Mouse (Mus musculus) E14TG2a.4 (cell line): ENCODE measurements around the gene Sparc.

Experiments used
- H3K27me3 ChIP-seq: 2 replicates; pipeline ENCODE4 v1.6.1; 2014; ENCODE audit warnings: low read length, control low read depth; ENCODE audit not compliant: insufficient read depth
- H3K36me3 ChIP-seq: 2 replicates; pipeline ENCODE4 v1.6.1; 2014; ENCODE audit warnings: low read length, control low read depth; ENCODE audit not compliant: insufficient read depth
- H3K4me1 ChIP-seq: replicated peaks from 2 replicates; pipeline ENCODE4 v1.6.1; 2014; ENCODE audit warnings: low read depth, low read length, control low read depth
- H3K4me3 ChIP-seq: replicated peaks from 2 replicates; pipeline ENCODE4 v1.5.1; 2014; ENCODE audit warnings: mild to moderate bottlenecking, low read length
- H3K9me3 ChIP-seq: 2 replicates; pipeline ENCODE4 v1.6.1; 2014; ENCODE audit warnings: low read length, control low read depth
- CTCF ChIP-seq: conservative IDR thresholded peaks from 2 replicates; pipeline ENCODE4 v1.5.1; 2014; ENCODE audit warnings: low read length
- NANOG ChIP-seq: IDR thresholded peaks from 2 replicates; pipeline ENCODE4 v1.6.1; 2014; ENCODE audit warnings: borderline replicate concordance, low read length, mixed read lengths
- POU5F1 ChIP-seq: IDR thresholded peaks from 2 replicates; pipeline ENCODE4 v1.6.1; 2014; ENCODE audit warnings: low read length, borderline replicate concordance

Sparc gene

DNA sequence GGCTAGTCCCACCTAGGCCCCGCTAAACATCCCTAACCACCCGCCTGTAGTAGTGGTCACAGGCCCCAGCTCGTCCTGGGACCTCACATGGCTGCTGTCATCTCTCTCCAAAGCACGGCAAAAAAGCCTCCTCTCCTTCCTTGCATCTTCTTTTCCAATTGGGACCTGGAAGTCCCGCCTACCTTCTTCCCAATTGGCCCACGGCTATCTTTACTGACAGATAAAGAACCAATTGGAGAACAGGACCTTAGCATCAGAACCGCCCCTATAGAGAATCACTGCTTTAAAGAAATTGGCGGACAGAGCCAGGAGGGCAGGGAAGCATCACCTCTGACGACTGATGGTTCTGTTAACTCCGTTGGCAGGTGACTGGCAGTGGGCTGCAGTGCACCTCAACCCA is 30.5 kb downstream of the Sparc start:
- peaks cover 28% of the 10 kb centered on the region for H3K4me1 ChIP-seq
- H3K9me3 ChIP-seq = no peaks in the 10 kb centered on the region
- peaks cover 29% of the 10 kb centered on the region for H3K36me3 ChIP-seq
- H3K27me3 ChIP-seq = no peaks in the 10 kb centered on the region
- peak overlapping the region; percentile 61 for H3K4me3 ChIP-seq
- TF ChIP-seq POU5F1 (no peak), NANOG (no peak), CTCF (no peak)

DNA sequence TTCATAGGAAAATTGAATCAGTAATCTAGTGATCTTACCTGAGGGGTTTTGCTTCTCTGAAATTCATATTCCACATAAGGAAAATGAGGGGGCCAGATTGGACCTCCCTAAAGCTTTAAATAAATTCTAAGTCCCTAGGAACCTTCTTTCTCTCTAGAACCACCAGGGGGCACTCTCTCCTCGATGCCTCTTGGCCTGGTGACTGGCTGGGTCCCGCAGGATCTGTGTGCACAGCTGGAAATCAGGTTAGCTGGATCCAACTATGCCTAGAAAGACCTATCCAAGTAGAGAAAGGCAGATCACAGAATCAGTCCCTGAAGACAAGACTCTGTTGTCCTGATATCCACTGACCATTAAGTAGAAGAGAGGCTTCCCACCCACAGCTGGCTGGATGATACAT is 33.2 kb downstream of the Sparc start:
- TF ChIP-seq POU5F1 = no peak
- TF ChIP-seq CTCF = peak; percentile 84
- TF ChIP-seq NANOG = no peak
- H3K4me3 ChIP-seq = no peak overlapping the region
- H3K9me3 ChIP-seq = no peaks in the 10 kb centered on the region
- peaks cover 34% of the 10 kb centered on the region for H3K4me1 ChIP-seq
- no peaks in the 10 kb centered on the region for H3K27me3 ChIP-seq
- H3K36me3 ChIP-seq = peaks cover 8% of the 10 kb centered on the region

DNA sequence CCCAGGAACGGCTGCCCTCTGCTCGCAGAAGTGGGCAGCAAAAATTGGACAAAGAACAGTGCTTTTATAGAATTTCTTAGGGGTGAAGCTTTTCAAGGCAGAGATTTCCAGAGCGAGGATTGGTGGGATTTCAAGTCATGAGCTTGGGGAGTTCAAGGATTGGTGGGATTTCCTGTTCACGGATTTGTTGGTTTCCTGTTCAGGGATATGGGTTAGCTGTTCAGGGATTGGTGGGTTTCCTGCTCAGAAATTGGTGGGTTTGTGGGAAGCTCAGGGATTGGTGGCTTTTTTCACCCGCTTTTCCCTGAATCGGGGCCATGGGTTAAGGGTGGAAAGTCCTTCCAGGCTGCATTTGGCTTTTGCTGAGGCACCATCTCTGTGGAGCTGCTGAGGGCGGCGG is 35.4 kb downstream of the Sparc start:
- H3K9me3 ChIP-seq = no peaks in the 10 kb centered on the region
- no peak for TF ChIP-seq POU5F1
- no peak for TF ChIP-seq CTCF
- no peak for TF ChIP-seq NANOG
- H3K27me3 ChIP-seq = peaks cover 12% of the 10 kb centered on the region; the same call in 1 of the 2 replicates
- peaks cover 44% of the 10 kb centered on the region for H3K4me1 ChIP-seq
- no peaks in the 10 kb centered on the region for H3K36me3 ChIP-seq
- no peak overlapping the region for H3K4me3 ChIP-seq

DNA sequence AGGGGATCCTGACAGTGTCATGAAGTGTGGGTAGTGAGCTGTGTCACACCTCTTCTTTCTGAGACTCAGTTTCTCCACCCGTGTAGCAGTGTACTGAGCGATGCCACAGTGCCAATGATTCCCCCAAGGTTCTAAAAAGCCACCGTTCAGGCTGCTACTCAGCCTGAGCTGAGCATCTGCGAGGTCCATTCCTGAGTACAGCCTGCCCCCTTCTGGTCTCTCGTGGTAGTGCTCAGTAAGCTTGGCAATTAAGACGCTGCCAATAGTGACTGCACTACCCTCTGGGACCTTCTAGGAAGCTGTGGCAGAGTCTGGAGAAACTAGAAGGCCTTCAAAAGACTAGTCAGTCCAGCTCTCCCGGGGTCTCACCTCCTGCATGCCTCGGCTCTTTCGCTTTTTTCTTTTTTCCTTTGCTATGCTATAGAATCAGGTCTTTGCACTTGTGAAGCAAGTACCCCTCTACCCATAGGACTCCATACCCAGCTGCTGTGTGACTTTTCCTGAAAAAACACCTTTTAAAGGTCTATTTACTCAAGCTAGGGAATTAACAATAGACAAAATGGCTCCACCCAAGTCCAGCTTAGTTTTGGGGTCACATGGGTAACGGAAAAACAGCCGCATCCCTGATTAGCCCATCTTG is 36.4 kb downstream of the Sparc start:
- Histone ChIP-seq H3K36me3 (no peaks in the 10 kb centered on the region), H3K27me3 (peaks cover 14% of the 10 kb centered on the region; the same call in 1 of the 2 replicates), H3K4me1 (peaks cover 45% of the 10 kb centered on the region), H3K9me3 (no peaks in the 10 kb centered on the region), H3K4me3 (no peak overlapping the region)
- TF ChIP-seq POU5F1 = no peak
- no peak for TF ChIP-seq NANOG
- TF ChIP-seq CTCF = peak; percentile 89

DNA sequence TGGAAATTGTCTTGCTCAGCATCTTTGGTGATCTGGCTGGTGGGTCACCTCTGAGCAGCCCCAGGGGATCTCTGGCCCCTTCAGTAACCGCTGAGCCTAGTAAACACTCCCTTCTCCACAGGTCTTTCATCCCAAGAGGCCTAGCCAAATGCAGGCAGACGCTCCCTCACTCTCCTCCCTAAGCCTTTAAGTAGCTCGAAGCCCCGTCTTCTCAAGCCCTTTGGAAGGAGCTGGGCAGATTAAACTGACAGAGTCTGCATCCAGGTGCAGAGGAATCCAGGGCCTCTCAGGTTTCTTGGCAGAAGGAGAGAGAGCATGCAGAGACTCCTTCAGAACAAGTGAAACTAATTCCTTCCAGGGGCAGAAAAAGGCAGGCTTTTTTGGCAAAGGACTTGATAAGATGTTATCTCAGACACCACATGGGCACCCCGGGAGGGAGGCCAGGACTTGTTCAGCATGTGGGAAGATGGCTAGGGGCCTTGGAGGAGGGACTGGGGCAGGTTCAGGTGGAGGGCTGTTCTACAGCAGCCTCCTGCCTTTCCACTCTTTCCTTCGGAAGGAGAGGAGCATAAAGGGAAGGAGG is 39.4 kb downstream of the Sparc start:
- TF ChIP-seq POU5F1 = no peak
- TF ChIP-seq NANOG = no peak
- TF ChIP-seq CTCF = no peak
- Histone ChIP-seq H3K4me3 (no peak overlapping the region), H3K4me1 (peaks cover 57% of the 10 kb centered on the region), H3K27me3 (peaks cover 14% of the 10 kb centered on the region; the same call in 1 of the 2 replicates), H3K9me3 (no peaks in the 10 kb centered on the region), H3K36me3 (no peaks in the 10 kb centered on the region)

DNA sequence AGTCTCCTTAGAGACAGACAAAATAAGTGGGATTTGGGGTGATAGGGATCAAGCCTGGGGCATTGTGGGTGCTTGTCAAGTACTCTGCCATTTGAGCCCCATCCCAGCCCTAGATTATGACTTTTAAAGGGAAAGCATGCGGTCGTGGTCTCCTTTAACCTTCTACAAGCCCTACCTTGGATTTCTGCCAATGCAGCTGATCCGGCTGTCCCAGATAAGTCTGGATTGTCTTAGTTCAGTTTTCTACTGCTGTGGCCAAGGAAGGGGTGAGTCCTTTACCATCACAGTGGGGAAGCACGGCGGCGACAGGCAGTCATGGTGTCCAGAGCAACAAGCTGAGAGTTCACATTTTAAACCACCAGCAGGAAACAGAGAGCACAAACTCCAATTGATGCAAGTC is 42.1 kb downstream of the Sparc start:
- Histone ChIP-seq H3K36me3 (no peaks in the 10 kb centered on the region), H3K4me1 (peaks cover 41% of the 10 kb centered on the region), H3K27me3 (peaks cover 19% of the 10 kb centered on the region), H3K4me3 (no peak overlapping the region), H3K9me3 (no peaks in the 10 kb centered on the region)
- TF ChIP-seq NANOG (no peak), POU5F1 (no peak), CTCF (no peak)

DNA sequence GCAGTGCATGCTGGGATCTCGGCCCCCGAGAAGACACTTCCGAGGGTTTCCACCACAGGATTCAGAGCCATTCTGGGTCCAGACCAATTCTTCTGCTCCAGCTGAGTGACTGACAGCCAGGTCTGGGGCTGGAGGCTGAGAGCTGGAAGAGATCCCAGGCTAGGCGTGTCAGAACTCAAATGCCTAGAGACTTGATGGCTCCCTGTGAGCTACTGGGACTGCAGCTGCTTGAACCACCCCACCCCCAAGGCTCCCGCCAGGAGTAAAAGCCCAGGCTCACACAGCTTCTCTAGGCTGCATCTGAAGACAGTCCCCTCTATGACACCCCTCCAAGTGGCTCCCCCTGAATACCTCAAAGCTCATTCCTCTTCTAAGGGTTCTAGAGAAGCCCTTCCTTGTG is 44.6 kb downstream of the Sparc start:
- no peak overlapping the region for H3K4me3 ChIP-seq
- no peaks in the 10 kb centered on the region for H3K36me3 ChIP-seq
- H3K9me3 ChIP-seq = no peaks in the 10 kb centered on the region
- peaks cover 22% of the 10 kb centered on the region for H3K27me3 ChIP-seq
- H3K4me1 ChIP-seq = peaks cover 38% of the 10 kb centered on the region
- TF ChIP-seq NANOG = no peak
- TF ChIP-seq POU5F1 = no peak

DNA sequence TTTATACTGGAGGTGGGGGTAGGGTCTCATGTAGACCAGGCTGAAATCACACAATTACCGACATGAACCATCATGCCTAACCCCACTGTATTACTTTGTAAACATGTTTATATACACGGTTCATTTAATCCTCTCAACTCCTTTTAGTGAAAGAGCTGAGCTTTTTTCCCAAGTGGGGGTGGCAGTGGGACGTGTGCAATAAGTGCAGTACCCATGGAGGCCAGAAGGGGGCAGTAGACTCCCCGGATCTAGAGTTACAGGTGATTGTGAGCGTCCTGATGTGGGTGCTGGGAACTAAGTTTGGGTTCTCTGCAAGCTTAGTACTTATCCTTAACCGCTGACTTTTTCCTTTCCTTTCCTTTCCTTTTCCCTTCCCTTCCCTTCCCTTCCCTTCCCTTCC is 49.1 kb downstream of the Sparc start:
- Histone ChIP-seq H3K4me3 (no peak overlapping the region), H3K9me3 (no peaks in the 10 kb centered on the region), H3K27me3 (peaks cover 29% of the 10 kb centered on the region), H3K36me3 (no peaks in the 10 kb centered on the region), H3K4me1 (peaks cover 23% of the 10 kb centered on the region)
- TF ChIP-seq NANOG (no peak), POU5F1 (no peak), CTCF (peak; percentile 98)
